Mouse (Mus musculus) bone marrow, adult 2 months (tissue): ENCODE results near the gene Dnase1l1. TPM values are rescaled to one million over a fixed set of nuclear protein-coding genes. Genes with fewer than 3 reads are reported as not detected.

Source experiments
- H3K27ac ChIP-seq: fragments of 200-500 bp; 2 replicates; pipeline ENCODE4 v1.5.1; 2012; ENCODE audit warnings: low read depth, mild to moderate bottlenecking, control low read depth, inconsistent platforms, low read length; ENCODE audit not compliant: control insufficient read depth, poor library complexity, insufficient read depth
- H3K4me1 ChIP-seq: fragments of 200-500 bp; 2 replicates; pipeline ENCODE4 v1.6.1; 2011; ENCODE audit warnings: low read length; ENCODE audit not compliant: control insufficient read depth, insufficient read depth
- H3K4me3 ChIP-seq: fragments of 200-500 bp; replicated peaks from 2 replicates; pipeline ENCODE3; 2011; ENCODE audit warnings: mild to moderate bottlenecking, low read depth, low read length, control low read depth; ENCODE audit not compliant: control insufficient read depth
- CTCF ChIP-seq: fragments of 200-500 bp; IDR thresholded peaks from 2 replicates; pipeline ENCODE4 v1.5.1; 2011; ENCODE audit warnings: low read length, control low read depth; ENCODE audit not compliant: control insufficient read depth, insufficient read depth
- POLR2A ChIP-seq: fragments of 200-500 bp; IDR thresholded peaks from 2 replicates; pipeline ENCODE4 v1.6.1; 2011; ENCODE audit warnings: low read depth, mild to moderate bottlenecking, control low read depth, low read length, borderline replicate concordance; ENCODE audit not compliant: control insufficient read depth
- WGBS: fragments of 180-500 bp; shearing (Covaris S2); methylation state at CpG from one replicate; pipeline ENCODE4 v1.1.7; 2018; 5-methylcytosine and 5-hydroxymethylcytosine counted together
- polyA plus RNA-seq: library from polyadenylated mRNA; stranded (reverse); fragments of >200 nt; gene quantifications from 2 replicates; pipeline ENCODE4 v1.2.4, GENCODE M21; 2011; ENCODE audit warnings: low replicate concordance; ENCODE audit not compliant: missing spikeins, insufficient read depth, insufficient read length

Gene Dnase1l1
- polyA plus RNA-seq, 1 experiment, result 21.5 TPM

GRCm38 (mm10) chrX:74240332-74240731 is 41.8 kb downstream of the Dnase1l1 start:
- Histone ChIP-seq H3K4me1 (peaks cover 1% of the 10 kb centered on the region; the same call in 1 of the 2 replicates), H3K27ac (no peak overlapping the region), H3K4me3 (no peak overlapping the region)
- TF ChIP-seq POLR2A, result no peak
- no peak for TF ChIP-seq CTCF
- 89% methylated on average over 4 of the region's 4 CpGs for WGBS

- 89% methylated on average over 5 of the region's 5 CpGs for whole genome bisulfite sequencing
- no peak overlapping the region for H3K27ac ChIP-seq
- TF ChIP-seq CTCF, result no peak
- TF ChIP-seq POLR2A, result no peak
- H3K4me1 ChIP-seq, result no peaks in the 10 kb centered on the region
- no peak overlapping the region for H3K4me3 ChIP-seq
Observed at GRCm38 (mm10) chrX:74233196-74233595, 48.9 kb downstream of the Dnase1l1 start.

- H3K4me3 ChIP-seq, result no peak overlapping the region
- no peaks in the 10 kb centered on the region for H3K4me1 ChIP-seq
- TF ChIP-seq CTCF, result no peak
- no peak for TF ChIP-seq POLR2A
- WGBS, result 67% methylated on average over 1 of the region's 1 CpGs
- no peak overlapping the region for H3K27ac ChIP-seq
Observed at GRCm38 (mm10) chrX:74230038-74230437, 52.1 kb downstream of the Dnase1l1 start.

Other genes with a start within 250 kb of the Dnase1l1 start
- not detected in 2 replicates for gene Opn1mw, start 154.9 kb downstream of the Dnase1l1 start, polyA plus RNA-seq
- 13.2 and 15.1 TPM in 2 replicates for gene Mecp2, start 147.0 kb downstream of the Dnase1l1 start, polyA plus RNA-seq
- not detected in 2 replicates for gene Tex28, start 114.5 kb downstream of the Dnase1l1 start, polyA plus RNA-seq
- not detected in 2 replicates for gene Tktl1, start 105.1 kb downstream of the Dnase1l1 start, polyA plus RNA-seq
- 140 and 356 TPM in 2 replicates for gene Flna, start 32.5 kb downstream of the Dnase1l1 start, polyA plus RNA-seq
- gene Emd, start 27.6 kb downstream of the Dnase1l1 start, polyA plus RNA-seq, result 34.6 and 51.7 TPM in 2 replicates
- 68.3 and 79.6 TPM in 2 replicates for gene Rpl10, start 11.5 kb downstream of the Dnase1l1 start, polyA plus RNA-seq
- gene Taz, start 425 bp downstream of the Dnase1l1 start, polyA plus RNA-seq, result 32.4 and 58.0 TPM in 2 replicates
- 154 and 166 TPM in 2 replicates for gene Atp6ap1, start 14.8 kb upstream of the Dnase1l1 start, polyA plus RNA-seq
- gene Gdi1, start 22.7 kb upstream of the Dnase1l1 start, polyA plus RNA-seq, result 87.5 and 157 TPM in 2 replicates
- 38.8 and 61.0 TPM in 2 replicates for gene Fam50a, start 30.7 kb upstream of the Dnase1l1 start, polyA plus RNA-seq
- 3.6 TPM in 2 replicates for gene Plxna3, start 46.7 kb upstream of the Dnase1l1 start, polyA plus RNA-seq
- 39.5 and 58.6 TPM in 2 replicates for gene Lage3, start 71.3 kb upstream of the Dnase1l1 start, polyA plus RNA-seq
- gene Ubl4a, start 90.9 kb upstream of the Dnase1l1 start, polyA plus RNA-seq, result 27.2 and 35.6 TPM in 2 replicates
- gene Slc10a3, start 91.0 kb upstream of the Dnase1l1 start, polyA plus RNA-seq, result 2.7 TPM in 2 replicates
- gene Fam3a, start 110.9 kb upstream of the Dnase1l1 start, polyA plus RNA-seq, result 3.6 and 9.1 TPM in 2 replicates
- 11.6 and 11.7 TPM in 2 replicates for gene Ikbkg, start 111.0 kb upstream of the Dnase1l1 start, polyA plus RNA-seq
- 20.9 and 33.4 TPM in 2 replicates for gene G6pdx, start 146.9 kb upstream of the Dnase1l1 start, polyA plus RNA-seq
- not detected in 2 replicates for gene Gm6880, start 199.1 kb upstream of the Dnase1l1 start, polyA plus RNA-seq